Mouse (Mus musculus): ENCODE data around the gene Apol10b. TPM values are rescaled to one million over a fixed set of nuclear protein-coding genes. Genes with fewer than 3 reads are reported as not detected.

Gene Apol10b
- total and polyA plus RNA-seq, 2 experiments = 0.05 to 0.28 TPM

Other genes starting within 250 kb of the Apol10b start
- 104 and 121 TPM in 2 replicates for gene Apol7a, start 197.0 kb downstream of the Apol10b start, total RNA-seq (2014; rRNA removed)
- 89.7 and 93.2 TPM in 2 replicates for gene Apol7a, start 197.0 kb downstream of the Apol10b start, polyA plus RNA-seq (2012; rRNA removed)
- gene Apol9a, start 185.0 kb downstream of the Apol10b start, total RNA-seq (2014; rRNA removed) = 59.3 and 69.5 TPM in 2 replicates
- gene Apol9a, start 185.0 kb downstream of the Apol10b start, polyA plus RNA-seq (2012; rRNA removed) = 44.3 and 80.3 TPM in 2 replicates
- gene Apol7b, start 148.6 kb downstream of the Apol10b start, total RNA-seq (2014; rRNA removed) = not detected in 2 replicates
- gene Apol7b, start 148.6 kb downstream of the Apol10b start, polyA plus RNA-seq (2012; rRNA removed) = not detected in 2 replicates
- not detected in 2 replicates for gene Apol10a, start 119.1 kb downstream of the Apol10b start, total RNA-seq (2014; rRNA removed)
- 0.02 TPM in 1 of 2 replicates, not detected in the other for gene Apol10a, start 119.1 kb downstream of the Apol10b start, polyA plus RNA-seq (2012; rRNA removed)
- gene Apol11a, start 87.9 kb downstream of the Apol10b start, total RNA-seq (2014; rRNA removed) = not detected in 2 replicates
- not detected in 2 replicates for gene Apol11a, start 87.9 kb downstream of the Apol10b start, polyA plus RNA-seq (2012; rRNA removed)
- 0.54 TPM in 1 of 2 replicates, not detected in the other for gene Apol7c, start 62.8 kb downstream of the Apol10b start, total RNA-seq (2014; rRNA removed)
- 0.26 and 0.42 TPM in 2 replicates for gene Apol7c, start 62.8 kb downstream of the Apol10b start, polyA plus RNA-seq (2012; rRNA removed)
- not detected in 2 replicates for gene 1700025B11Rik, start 34.2 kb downstream of the Apol10b start, total RNA-seq (2014; rRNA removed)
- gene 1700025B11Rik, start 34.2 kb downstream of the Apol10b start, polyA plus RNA-seq (2012; rRNA removed) = not detected in 2 replicates
- gene Gm36245, start 3.1 kb upstream of the Apol10b start, total RNA-seq (2014; rRNA removed) = not detected in 2 replicates
- gene Gm36245, start 3.1 kb upstream of the Apol10b start, polyA plus RNA-seq (2012; rRNA removed) = not detected in 2 replicates
- gene Apol11b, start 47.2 kb upstream of the Apol10b start, total RNA-seq (2014; rRNA removed) = 0.27 and 0.37 TPM in 2 replicates
- 0.04 TPM in 1 of 2 replicates, not detected in the other for gene Apol11b, start 47.2 kb upstream of the Apol10b start, polyA plus RNA-seq (2012; rRNA removed)
- gene Apol7e, start 102.7 kb upstream of the Apol10b start, total RNA-seq (2014; rRNA removed) = 0.07 and 0.09 TPM in 2 replicates
- gene Apol7e, start 102.7 kb upstream of the Apol10b start, polyA plus RNA-seq (2012; rRNA removed) = 0.26 and 0.73 TPM in 2 replicates
- 133 and 148 TPM in 2 replicates for gene Apol9b, start 132.9 kb upstream of the Apol10b start, total RNA-seq (2014; rRNA removed)
- 125 and 174 TPM in 2 replicates for gene Apol9b, start 132.9 kb upstream of the Apol10b start, polyA plus RNA-seq (2012; rRNA removed)
- gene Apol8, start 160.9 kb upstream of the Apol10b start, total RNA-seq (2014; rRNA removed) = 0.09 TPM in 1 of 2 replicates, not detected in the other
- gene Apol8, start 160.9 kb upstream of the Apol10b start, polyA plus RNA-seq (2012; rRNA removed) = not detected in 2 replicates
- 54.4 and 69.5 TPM in 2 replicates for gene Myh9, start 246.1 kb upstream of the Apol10b start, total RNA-seq (2014; rRNA removed)
- gene Myh9, start 246.1 kb upstream of the Apol10b start, polyA plus RNA-seq (2012; rRNA removed) = 22.5 and 24.1 TPM in 2 replicates